Mouse (Mus musculus): ENCODE measurements around the gene Ppp1r36. TPM values are rescaled to one million over a fixed set of nuclear protein-coding genes. Genes with fewer than 3 reads are reported as not detected.

Ppp1r36 gene
- total RNA-seq (2014; rRNA removed) (0.25 and 0.52 TPM in 2 replicates), polyA plus RNA-seq (2015; fragmentation: Nextera tagmentation; extraction: Ambion mirVana) (2.7 and 2.8 TPM in 2 replicates)

DNA sequence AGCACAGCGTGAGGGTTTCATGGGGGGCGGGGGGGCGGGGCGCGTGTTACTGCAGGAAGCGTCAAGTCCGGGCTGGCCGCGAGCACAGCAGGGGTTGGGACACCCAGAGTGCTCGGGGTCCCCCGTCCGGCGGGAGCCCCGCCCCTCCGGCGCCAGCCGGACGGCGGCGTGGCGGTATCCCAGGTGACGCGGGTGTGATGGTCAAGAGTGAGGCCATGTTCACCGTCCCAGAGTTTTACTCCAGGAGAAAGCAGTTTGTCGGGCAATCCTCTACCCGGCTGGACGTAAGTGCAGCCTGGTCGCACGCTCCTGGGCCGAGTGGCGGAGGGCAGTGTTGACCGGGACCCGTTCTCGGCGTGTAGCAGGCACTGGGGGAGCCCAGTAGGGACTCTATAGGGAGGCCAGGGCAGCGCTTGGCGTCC, at the start of gene Ppp1r36:
Gene Ppp1r36, plus strand, starts transcription at position 106 of the 422 bp plus-strand sequence.
- no peaks in the 10 kb centered on the region for H3K4me1 ChIP-seq (ENCODE audit: insufficient read depth, low read length)
- TF ChIP-seq CTCF (IDR thresholded peaks at IDR 0.05; ENCODE audit: low read depth), result no peak
- H3K4me2 ChIP-seq (ENCODE audit: low read depth, low read length), result peak within 1 kb of the TSS; percentile 63
- H3K4me3 ChIP-seq (ENCODE audit: low read length), result peak within 1 kb of the TSS; percentile 25
- WGBS, result under 1% methylated on average over 37 of the region's 37 CpGs
- no peak within 1 kb of the TSS for H3K9ac ChIP-seq (replicated peaks; ENCODE audit: low read length)
- H3K9me3 ChIP-seq (ENCODE audit: low read length), result peaks cover 4% of the 10 kb centered on the region
- H3K27ac ChIP-seq, result no peak within 1 kb of the TSS
- no peaks in the 10 kb centered on the region for H3K36me3 ChIP-seq (ENCODE audit: insufficient read depth, low read length)
- H3K27me3 ChIP-seq (ENCODE audit: insufficient read depth, low read length), result no peaks in the 10 kb centered on the region
- ATAC-seq (0 out of 2 replicates have a peak, but pooled peaks have one; percentile 24), DNase-seq (ENCODE audit: low spot score) (no peak)

GRCm38 (mm10) chr12:76368201-76368789, 49.0 kb upstream of the Ppp1r36 start:
- H3K27me3 ChIP-seq (ENCODE audit: insufficient read depth, low read length), result no peaks in the 10 kb centered on the region
- peak overlapping the region; percentile 89 for H3K9ac ChIP-seq (replicated peaks; ENCODE audit: low read length)
- H3K4me1 ChIP-seq (ENCODE audit: insufficient read depth, low read length), result peaks cover 11% of the 10 kb centered on the region
- ATAC-seq (no peak), DNase-seq (ENCODE audit: low spot score) (no peak)
- H3K36me3 ChIP-seq (ENCODE audit: insufficient read depth, low read length), result no peaks in the 10 kb centered on the region
- H3K4me2 ChIP-seq (ENCODE audit: low read depth, low read length), result peak overlapping the region; percentile 77
- H3K27ac ChIP-seq, result peak overlapping the region; percentile 99
- H3K4me3 ChIP-seq (ENCODE audit: low read length), result peak overlapping the region; percentile 86
- TF ChIP-seq CTCF (IDR thresholded peaks at IDR 0.05; ENCODE audit: low read depth), result no peak
- no peaks in the 10 kb centered on the region for H3K9me3 ChIP-seq (ENCODE audit: low read length)
- WGBS, result 13% methylated on average over 9 of the region's 9 CpGs

DNA sequence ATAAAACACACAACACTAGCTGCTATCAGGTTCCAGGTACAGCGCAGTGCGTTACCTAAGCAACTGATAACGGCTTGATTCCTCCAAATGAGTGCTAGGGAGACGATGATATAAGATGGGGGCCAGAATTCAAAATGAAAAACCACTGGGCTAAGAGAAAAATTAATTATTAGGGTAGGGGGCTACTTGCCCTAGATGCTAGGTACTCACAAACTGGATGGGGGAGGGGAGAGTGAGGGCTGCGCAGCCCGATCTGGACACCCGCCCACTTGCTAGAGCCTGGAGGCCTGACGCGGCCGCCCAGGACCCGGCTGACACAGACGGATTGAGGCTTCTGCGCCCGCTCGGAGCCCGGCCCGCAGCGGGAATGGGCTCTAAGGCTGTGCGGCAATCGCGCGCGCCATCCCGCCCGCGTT, 48.5 kb upstream of the Ppp1r36 start:
- Histone ChIP-seq H3K36me3 (ENCODE audit: insufficient read depth, low read length) (no peaks in the 10 kb centered on the region), H3K27me3 (ENCODE audit: insufficient read depth, low read length) (no peaks in the 10 kb centered on the region), H3K27ac (peak overlapping the region; percentile 99), H3K9ac (replicated peaks; ENCODE audit: low read length) (peak overlapping the region; percentile 89), H3K4me2 (ENCODE audit: low read depth, low read length) (peak overlapping the region; percentile 77), H3K4me3 (ENCODE audit: low read length) (peak overlapping the region; percentile 86), H3K4me1 (ENCODE audit: insufficient read depth, low read length) (peaks cover 11% of the 10 kb centered on the region), H3K9me3 (ENCODE audit: low read length) (no peaks in the 10 kb centered on the region)
- DNase-seq (ENCODE audit: low spot score) (peak; percentile 81), ATAC-seq (no peak)
- under 1% methylated on average over 17 of the region's 26 CpGs for WGBS
- TF ChIP-seq CTCF (IDR thresholded peaks at IDR 0.05; ENCODE audit: low read depth), result no peak

DNA sequence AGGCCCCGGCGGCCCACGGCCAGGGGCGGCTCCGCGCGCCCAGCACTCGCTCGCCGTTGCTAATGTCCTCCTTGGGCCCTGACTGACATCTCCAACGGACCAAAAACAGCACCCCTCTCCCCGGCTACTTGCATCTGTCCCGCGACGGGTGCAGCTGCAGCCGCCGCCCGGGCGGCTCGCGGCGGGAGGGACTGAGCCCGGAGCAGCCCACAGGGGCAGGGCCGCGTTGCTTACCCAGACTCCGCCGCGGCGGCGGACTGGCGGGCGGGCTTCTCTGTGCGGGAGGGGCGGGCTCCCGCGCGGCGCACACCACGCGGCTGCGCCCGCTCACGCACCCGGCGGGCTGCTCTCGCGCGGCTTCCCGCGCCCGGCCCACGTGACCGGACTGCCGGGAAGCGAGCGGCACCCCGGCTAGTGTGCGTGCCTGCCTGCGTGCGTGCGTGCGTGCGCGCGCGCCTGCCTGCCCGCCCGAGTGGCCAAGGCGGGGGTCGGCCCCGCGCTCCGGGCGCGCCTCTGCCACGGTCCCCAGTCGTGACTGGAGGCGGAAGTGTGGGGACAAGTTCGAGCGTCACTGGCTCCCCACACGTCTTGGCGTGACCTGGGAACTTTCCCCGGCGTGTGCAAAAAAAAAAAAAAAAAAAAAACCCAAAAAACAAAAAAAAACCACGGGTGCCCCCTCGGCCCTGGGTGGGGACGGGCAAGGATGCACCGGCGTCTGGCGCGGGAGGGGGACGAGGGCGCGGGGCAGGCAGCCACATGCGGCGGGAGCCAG, 47.9 kb upstream of the Ppp1r36 start, which contains the start of gene Zbtb25:
Gene Zbtb25, minus strand, starts transcription at position 397 of the 772 bp plus-strand sequence.
- Histone ChIP-seq H3K36me3 (ENCODE audit: insufficient read depth, low read length) (no peaks in the 10 kb centered on the region), H3K4me3 (ENCODE audit: low read length) (peak within 1 kb of the TSS; percentile 86), H3K9ac (replicated peaks; ENCODE audit: low read length) (peak within 1 kb of the TSS; percentile 89), H3K27ac (peak within 1 kb of the TSS; percentile 99), H3K27me3 (ENCODE audit: insufficient read depth, low read length) (no peaks in the 10 kb centered on the region), H3K4me1 (ENCODE audit: insufficient read depth, low read length) (peaks cover 11% of the 10 kb centered on the region), H3K9me3 (ENCODE audit: low read length) (no peaks in the 10 kb centered on the region), H3K4me2 (ENCODE audit: low read depth, low read length) (peak within 1 kb of the TSS; percentile 77)
- under 1% methylated on average over 79 of the region's 96 CpGs for WGBS
- DNase-seq (ENCODE audit: low spot score) (peak; percentile 97), ATAC-seq (peak; percentile 92)
- no peak for TF ChIP-seq CTCF (IDR thresholded peaks at IDR 0.05; ENCODE audit: low read depth)

DNA sequence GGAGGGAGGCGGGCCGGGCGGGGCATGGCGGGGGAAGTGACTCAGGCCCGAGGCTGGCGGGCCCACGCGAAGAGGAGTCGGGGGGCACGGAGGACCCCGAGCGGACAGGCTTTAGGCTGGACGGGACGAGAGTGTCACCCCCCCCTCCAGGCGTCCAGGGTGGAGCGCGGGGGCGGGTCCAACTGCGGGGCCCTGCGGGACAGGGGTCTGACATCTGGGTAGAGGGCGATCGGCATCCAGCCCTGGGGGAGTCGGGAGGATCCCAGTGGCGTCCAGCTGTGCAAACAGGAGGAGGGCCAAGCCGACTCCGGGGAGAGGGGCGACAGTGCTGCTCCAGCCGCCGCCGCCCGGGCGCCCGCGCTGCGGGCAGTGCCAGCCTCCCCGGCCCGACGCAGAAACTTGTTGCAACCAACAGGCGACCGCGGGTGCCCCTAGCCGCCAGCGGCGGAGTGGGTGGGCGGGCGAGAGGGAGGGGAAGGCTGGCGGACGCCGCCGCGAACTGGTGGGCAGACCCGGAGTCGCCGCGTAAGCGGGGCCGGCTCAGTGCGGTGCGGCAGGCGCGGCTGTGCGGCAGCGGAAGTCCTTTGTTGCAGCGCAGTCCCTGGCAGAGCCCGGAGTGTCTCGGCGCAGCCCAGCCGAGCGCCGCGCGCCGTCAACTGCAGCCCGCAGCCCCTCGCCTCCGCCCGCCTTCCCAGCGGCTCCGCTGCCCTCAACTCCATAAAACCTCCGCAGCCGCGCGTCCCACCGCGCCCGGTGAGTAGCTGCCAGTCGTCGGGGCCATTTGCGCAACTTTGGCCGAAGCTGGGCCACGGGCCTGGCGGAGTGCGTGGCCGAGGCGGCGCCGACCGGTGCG, 47.1 kb upstream of the Ppp1r36 start, which contains the start of gene Zbtb1:
Gene Zbtb1, plus strand, starts transcription at position 289 of the 853 bp plus-strand sequence.
- under 1% methylated on average over 75 of the region's 99 CpGs for WGBS
- Histone ChIP-seq H3K4me2 (ENCODE audit: low read depth, low read length) (peak within 1 kb of the TSS; percentile 77), H3K9ac (replicated peaks; ENCODE audit: low read length) (peak within 1 kb of the TSS; percentile 89), H3K27me3 (ENCODE audit: insufficient read depth, low read length) (no peaks in the 10 kb centered on the region), H3K9me3 (ENCODE audit: low read length) (no peaks in the 10 kb centered on the region), H3K4me3 (ENCODE audit: low read length) (peak within 1 kb of the TSS; percentile 86), H3K36me3 (ENCODE audit: insufficient read depth, low read length) (no peaks in the 10 kb centered on the region), H3K27ac (peak within 1 kb of the TSS; percentile 99), H3K4me1 (ENCODE audit: insufficient read depth, low read length) (peaks cover 11% of the 10 kb centered on the region)
- ATAC-seq (peak; percentile 57), DNase-seq (ENCODE audit: low spot score) (peak; percentile 82)
- TF ChIP-seq CTCF (IDR thresholded peaks at IDR 0.05; ENCODE audit: low read depth), result peak; percentile 19

Data from hindbrain, postnatal 0 days (tissue).